Mouse (Mus musculus) left cerebral cortex, adult 8-10 months (tissue): ENCODE measurements around the gene Knl1. TPM values are rescaled to one million over a fixed set of nuclear protein-coding genes. Genes with fewer than 3 reads are reported as not detected.

Experiments used
- DNase-seq, 2 experiments: peaks; one replicate each; pipeline ENCODE4 v3.0.0; 2022; ENCODE audit warnings: low spot score in 2 of 2
- total RNA-seq, 4 experiments: library from RNA; stranded (reverse); gene quantifications; 2 replicates each; pipeline ENCODE4 v1.2.4; 2022

The Knl1 gene
- total RNA-seq, 4 experiments from 2014 or later: 0.21 to 1.0 (median 0.29) TPM

DNA sequence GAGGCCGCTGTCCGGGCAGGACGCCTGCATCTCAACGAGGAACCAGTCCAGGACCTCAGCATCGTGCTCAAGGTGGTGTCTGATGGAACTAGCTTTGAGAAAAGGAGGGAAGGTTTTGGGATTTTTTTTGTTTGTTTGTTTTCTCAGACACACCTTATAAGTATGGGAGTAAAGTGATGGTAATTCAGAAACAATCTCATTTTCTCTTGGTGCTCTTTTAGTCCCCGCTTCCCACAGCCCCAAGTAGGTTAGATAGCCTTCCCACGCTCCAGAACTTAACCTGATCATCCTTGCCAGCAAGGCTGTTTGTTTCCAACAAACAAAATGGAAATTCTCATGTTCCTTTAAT, 11.5 kb upstream of the Knl1 start:
- DNase-seq: no peak

DNA sequence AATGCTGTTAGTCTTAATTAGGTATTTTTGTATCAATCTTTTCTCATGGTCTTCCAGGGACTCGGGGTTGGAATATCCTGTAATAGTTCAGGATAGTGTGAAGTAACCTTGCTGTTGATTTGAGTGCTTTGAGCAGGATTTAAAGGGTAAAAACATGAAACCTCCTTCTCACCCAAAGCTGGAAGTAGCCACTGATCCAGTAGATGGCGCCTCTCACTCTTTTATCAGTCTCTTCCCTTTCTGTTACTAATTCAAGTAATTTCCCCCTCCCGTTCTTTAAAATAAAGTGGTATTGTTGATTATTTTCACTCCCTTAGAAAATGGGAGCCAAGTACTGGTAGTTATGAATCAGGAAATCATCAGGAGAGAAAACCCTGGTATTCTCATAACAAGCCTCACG, 6.0 kb upstream of the Knl1 start:
- DNase-seq: no peak

DNA sequence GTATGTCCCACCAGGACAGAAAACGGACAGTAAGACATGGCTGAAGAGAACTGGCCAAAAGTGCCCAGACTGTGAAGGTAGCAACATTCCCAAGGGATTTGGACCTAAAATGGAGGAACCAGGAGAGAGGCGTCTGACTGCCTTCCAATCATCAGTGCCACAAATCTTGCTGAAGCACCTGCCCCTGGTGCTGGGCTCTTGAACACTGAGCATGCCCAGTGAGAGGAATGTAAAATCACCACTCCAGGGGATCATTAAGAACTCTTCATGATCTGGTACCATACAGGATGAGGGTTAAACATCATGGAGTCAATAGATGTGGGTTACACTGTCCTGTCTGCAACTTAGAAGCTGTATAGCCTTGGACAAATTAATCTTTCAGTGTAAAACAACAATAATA, 1.8 kb upstream of the Knl1 start:
- no peak for DNase-seq

DNA sequence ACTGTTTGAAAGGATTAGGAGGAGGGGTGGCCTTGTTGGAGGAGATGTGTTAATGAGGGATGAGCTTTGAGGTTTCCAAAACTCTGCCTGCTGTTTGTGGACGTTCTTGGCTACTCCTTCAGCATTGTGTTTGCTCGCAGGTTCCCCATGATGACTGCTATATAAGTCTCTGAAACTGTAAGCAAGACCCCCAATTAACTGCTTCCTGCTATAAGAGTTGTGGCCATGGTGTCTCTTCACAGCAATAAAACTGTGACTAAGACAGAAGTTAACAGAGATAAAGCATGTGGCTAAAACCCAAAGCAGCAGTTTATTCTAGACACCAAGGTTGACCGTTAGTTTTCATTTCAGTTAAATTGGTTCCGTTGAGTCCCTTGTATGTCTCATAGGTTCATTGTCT, 930 bp downstream of the Knl1 start:
- no peak for DNase-seq

DNA sequence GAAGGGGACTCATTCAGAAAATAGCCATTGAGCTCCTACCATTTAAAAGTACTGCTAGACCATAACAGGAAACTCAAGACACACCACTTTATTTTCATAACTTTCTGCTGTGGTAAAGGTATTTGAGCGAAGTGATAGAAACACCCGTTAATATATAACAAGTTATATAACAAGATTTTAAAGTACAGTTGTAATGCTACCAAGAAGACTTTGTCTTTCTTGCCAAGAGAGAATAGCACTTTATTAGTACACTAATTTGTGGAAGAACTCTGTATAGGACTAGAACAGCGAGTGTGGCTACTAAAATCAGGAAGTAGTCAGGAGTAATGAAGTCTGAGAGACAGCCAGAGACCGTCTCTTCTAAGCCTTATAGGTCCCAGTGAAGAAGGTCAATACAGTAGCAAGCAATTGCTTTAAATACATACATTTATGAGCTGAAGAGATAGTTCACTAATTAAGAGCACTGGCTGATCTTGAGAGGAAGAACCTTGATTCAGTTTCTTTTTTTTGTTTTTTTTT, 3.3 kb downstream of the Knl1 start:
- DNase-seq: no peak

DNA sequence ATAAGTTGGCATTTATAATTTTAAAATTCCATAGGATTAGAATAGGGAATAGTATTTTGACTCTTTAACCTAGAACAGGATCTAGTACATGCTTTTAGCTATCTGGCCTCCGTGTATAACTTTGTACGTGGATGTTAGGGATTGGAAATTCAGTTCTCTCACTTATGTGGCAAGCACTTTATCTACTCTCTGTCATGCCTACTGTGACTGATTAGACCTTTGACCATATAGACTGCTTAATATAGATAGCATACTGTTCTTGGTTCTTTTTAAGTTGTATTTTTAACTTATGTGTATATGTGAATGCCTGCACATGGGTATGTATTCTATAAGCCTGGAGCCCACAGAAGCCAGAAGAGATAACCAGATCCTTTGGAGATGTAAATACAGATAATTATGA, 13.2 kb downstream of the Knl1 start:
- DNase-seq: no peak

DNA sequence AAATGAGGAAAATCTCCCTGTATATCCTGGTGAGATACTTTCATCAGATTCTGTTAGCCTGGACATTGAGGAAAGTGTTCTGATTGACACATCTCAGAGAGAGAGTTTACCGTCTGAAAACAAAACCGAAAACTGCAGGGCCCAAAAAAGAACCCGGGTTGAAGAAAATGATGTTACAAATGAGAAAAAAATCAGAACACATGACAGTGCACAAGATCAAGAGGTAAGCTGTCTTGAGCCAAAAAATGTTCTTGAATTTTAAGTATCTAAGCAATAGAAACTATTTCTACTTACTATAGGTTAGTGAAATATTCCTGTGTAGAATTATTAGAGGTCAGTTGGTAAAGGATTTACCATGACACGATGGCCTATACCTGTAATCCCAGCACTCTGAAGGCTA, 25.5 kb downstream of the Knl1 start:
- DNase-seq: no peak

DNA sequence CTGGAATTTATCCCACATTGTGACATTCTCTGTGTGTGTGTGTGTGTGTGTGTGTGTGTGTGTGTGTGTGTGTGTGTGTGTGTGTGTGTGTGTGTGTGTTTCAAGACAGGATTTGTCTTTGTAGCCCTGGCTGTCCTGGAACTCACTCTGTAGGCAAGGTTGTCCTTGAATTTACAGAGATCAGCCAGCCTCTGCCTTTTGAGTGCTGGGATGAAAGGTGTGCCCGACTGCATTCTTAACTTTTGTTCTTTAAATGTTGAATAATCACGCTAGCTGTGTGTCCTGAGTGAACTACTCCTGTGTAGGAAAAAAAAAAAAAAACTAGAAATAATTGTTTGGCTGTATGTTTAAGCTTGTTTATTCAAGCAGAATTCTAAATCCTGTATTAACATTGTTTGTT, 39.2 kb downstream of the Knl1 start:
- DNase-seq: no peak

DNA sequence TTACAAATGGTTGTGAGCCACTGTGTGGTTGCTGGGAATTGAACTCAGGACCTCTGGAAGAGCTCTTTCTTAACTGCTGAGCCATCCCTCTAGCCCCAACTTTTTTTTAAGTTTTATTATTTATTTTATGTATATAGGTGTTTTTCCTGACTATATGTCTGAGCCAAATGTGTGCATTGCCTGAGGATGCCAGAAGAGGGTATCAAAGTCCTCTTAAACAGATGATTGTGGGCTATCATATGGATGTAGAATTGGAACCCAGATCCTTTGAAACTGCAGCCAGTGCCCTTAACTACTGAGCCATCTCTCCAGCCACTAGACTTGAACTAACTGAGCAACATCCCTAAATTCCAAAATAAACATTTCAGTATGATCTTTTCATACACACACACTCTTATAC, 54.6 kb downstream of the Knl1 start:
- no peak for DNase-seq

DNA sequence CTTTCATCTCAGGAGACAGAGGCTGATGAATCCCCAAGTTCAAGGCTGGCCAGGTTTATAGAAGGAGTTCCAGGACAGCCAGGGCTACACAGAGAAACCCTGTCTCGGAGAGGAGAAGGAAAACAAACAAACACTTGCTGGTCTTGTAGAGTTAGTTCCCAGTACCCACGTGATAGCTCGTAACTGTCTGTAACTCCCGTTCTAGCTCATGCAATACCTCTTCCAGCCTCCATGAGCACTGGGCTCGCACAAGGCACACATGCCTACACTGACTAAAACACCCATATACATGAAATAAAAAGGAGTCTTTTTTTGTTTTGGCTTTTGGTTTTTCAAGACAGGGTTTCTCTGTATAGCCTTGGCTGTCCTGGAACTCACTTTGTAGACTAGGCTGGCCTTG, 59.7 kb downstream of the Knl1 start:
- no peak for DNase-seq

DNA sequence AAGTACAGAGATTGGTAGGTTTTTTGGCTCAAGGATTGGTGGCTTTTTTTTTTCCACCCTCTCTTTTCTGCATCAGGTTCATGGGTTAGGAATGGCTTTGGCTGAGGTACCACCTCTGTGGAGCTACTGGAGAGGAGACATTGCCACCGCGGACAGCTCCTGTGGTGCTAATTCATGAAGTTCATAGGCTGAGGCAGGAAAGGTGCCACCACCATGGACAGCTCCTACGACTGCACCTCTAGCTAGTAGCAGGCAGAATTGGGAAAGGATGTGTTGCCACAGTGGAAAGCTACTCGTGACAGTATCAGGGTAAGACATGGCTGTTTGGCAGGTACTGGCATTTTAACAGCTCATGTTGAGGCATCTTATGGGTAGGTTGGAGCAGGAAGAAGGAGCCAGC, 61.6 kb downstream of the Knl1 start:
- DNase-seq: no peak

DNA sequence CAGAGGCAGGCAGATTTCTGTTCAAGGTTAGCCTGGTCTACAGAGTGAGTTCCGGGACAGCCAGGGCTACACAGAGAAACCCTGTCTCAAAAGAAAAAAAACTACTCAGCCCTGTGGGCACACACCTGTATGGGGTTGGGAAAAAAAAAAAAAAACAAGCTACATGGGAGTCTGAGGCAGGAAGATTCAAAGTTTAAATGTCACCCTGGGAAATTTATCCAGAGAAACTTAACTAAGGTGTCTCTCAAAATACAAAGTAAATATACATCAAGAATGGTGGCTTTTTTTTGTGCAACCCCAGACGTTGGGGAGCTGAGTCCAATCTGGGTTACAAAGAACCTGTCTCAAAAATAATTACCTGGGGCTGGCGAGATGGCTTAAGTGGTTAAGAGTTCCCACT, 64.1 kb downstream of the Knl1 start:
- DNase-seq: no peak

DNA sequence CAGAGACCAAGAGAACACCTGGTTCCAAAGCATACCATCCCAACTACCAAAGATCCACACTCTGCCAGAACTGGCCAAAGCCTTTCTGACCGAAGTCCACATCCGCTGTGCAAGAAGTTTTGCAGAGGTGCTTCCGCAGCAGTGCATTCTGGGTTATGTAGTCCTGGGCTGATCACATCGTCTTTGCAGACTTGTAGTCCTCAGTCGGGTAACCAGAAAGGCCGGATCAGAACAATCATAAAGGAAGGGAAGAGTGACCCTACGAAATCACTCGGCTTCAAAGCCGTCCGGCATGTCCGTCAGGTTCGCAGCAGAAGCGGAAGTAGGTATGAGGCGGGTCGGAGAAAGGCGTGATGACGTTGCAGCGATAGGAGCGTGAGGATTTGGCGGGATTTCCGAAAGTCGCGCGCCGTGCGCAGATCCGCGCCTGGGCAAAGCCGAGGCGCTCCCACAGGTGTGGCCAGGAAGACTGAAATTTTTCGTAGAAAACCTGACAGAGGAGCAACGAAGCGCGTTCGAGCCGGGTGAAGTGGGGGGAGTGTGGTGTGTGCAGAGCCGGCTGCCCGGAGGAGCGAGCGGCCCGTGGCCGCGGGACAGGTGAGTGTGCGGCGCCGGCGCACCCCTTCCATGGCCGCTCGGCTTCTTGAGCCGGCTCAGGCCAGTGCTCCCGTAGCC, 65.7 kb downstream of the Knl1 start, which contains the start of gene Rad51:
Rad51 (plus strand) TSS at position 356 of the 675 bp plus-strand sequence.
- peak; percentile 81 to 88 for DNase-seq

DNA sequence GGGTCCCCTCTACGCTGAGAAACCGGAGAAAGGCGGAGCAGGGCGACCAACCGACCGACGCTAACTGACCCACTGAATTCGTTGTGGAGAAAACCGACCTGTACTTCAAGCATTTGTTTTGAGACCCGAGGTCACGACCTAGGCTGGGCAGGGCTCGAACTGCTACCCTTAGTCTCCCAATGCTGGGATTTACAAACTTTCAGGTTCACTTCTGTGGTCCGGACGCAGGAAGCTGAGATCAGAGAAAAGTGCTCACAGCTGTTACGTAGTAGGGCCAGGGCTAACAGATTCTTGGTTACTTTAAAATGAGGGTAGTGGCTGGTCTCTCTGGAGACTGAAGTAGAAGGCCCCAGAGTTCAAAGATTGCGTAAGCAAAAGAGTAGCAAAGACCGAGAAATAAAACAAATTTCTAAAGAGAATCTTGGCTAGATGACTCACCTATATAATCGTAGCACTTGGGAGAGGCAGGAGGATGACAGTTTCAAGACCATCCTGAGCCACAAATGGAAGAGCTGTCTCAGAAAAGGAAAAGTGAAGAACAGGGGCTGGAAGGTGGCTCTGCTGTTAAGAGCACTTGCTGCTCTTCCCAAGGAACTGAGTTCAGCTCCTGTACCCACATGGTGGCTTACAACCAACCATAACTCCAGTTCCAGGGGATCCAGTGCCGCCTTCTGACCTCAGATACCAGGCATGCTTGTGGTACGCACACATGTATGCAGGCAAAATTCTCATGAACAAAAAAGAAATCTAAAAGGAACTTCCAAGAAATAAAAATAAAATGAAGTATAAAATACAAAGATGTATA, 66.4 kb downstream of the Knl1 start:
- DNase-seq: no peak

DNA sequence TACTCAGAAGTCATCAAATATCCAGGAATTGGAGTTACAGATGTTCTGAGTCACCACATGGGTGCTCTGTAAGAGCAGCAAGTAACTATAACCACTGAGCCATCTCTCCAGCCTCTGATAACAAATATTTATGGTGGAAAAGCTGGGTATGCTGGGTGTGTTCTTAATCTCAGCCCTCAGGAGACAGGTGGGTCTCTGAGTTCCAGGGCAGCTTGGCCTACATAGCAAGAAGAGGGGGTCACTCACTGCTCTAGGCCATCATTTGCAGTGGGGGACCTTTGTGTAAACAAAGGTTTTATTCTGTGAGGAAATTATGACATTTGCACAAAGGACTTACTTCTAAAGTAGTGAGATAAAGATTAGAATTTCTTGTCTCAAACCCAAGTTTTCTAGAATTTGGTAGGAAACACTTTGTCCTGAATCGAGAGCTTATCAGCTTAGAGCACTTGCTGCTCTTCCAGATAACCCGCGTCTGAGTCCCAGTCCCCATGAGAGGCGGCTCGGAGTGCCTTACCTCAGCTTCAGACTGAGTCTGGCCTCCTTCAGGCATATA, 89.5 kb downstream of the Knl1 start:
- DNase-seq: no peak

DNA sequence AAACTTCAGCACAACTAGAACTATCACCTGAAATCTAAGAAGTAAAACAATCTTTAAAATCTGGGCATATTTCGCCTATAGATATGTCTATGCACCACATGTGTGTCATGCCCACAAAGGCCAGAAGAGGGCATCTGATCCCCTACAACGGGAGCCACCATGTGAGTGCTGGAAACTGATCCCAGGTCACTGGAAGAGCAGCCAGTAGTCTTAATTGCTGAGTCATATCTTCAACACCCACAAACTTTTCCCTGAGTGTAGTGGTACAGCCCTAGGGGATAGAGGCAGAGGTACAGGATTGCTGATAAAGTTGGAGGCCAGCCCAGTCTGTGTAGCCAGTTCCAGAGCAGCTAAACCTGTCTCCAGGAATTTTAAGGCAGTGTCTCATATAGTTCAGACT, 98.3 kb downstream of the Knl1 start:
- no peak for DNase-seq

DNA sequence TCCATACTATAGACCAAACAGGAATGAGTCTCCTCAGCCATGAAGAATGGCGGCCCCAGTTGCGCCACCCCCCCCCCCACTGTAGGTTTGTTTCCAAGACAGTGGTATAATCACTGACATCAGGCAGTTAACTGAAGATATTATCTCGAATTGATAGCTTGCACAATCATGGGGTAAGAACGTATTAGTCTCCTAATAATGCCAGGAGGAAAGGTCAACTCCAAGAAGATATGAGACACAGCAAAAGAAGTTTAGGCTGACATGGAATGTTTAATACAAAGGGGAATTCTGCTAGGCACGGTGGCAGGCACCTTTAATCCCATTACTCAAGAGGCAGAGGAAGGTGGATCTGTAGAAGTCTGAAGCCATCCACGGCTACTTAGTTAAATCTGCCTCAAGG, 99.5 kb downstream of the Knl1 start:
- DNase-seq: no peak

DNA sequence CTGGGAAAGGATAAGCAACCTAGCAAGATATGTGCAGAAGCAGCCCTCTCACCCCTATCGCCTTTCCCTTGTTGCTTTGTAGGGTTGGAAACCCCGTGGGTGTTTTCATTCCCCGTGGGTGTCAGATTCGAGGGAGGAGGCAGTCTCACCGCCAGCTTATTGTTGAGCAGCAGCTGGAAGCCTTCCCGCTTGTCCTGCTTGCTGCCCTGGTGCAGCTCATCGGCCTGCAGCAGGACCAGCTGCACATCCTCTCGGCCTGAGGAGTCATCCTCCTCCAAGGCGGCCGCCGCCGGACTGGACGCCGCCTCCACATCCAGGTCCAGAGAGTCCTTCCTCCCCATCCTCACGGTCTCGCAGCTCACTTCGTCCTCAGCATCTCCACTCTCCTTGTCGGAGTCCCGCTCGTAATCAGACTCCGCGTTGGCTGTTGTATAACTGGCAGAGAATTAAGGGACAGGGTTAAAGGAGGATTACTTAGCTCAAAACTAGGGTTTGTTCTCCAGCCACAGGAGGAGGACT, 100.3 kb downstream of the Knl1 start:
- no peak for DNase-seq

DNA sequence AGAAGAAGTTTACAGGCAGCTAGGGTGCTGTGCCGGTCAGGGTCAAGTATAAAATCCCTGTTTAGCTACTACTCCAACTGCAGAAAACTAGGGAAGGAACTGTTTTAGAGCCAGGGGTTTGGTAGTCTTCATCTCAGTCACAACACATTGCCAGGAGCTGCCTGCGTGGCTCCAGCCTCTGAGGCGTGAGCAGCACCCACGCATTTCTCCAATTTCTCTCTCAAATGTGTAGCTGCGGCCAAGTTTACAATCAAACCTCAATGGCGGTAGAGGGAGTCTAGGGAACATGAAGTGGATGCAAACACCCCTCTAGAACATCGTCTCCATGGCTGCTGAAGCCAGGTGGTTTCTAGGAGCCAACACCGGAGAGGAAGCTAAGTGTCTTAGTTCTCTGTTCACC, 100.9 kb downstream of the Knl1 start:
- DNase-seq: peak in 1 of 2 experiments; percentile 36

DNA sequence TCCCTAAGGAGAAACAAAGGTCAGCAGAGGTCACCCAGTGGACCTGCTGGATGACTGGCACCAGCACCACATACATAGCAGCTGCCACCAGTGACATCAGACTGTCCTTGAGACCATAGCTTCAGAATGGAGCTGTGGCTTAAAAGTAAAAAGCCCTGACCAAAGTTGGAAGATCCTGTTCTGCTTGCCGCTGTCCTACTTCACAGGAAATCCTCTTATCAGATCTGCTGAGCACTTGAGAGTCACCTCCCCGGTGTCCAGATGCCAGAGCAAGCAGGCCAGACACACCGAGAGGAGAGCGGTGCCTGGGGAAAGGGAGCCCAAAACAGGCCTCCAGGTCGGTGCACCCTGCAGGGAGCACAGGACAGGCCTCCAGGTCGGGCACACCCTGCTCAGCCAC, 105.3 kb downstream of the Knl1 start:
- DNase-seq: no peak

DNA sequence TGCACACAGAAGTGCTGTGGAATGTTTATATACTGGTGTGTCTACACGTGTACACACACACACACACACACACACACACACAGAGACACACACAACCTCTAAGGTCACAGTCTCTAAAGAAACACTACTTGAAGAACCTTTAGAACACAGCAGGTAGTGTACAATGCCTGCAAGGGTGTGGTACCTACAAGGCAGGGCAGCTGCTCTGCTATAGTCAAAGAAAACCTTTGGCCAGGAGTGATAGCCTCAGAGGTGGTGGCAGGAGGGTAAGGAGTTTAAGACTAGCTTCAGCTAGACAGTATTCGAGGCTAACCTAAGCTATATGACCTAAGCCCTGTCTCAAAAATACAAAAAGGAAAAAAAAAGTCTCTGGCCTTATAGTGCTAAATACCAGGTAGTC, 107.8 kb downstream of the Knl1 start:
- no peak for DNase-seq
